Mouse (Mus musculus) CH12F3 (cell line): Measurements from ENCODE around the gene Olfr574.

ENCODE experiments used
- in situ Hi-C: fragments of 300-500 bp; cut with MboI; formaldehyde crosslinking; loops from 2 replicates; pipeline ENCODE4 v1.14.3; 2020; ENCODE audit warnings: low sequenced_read_pairs

Olfr574 gene

GRCm38 (mm10) chr7:102948167-102948566 is at the start of gene Olfr574:
Gene Olfr574 (plus strand): TSS chr7:102948467.
- in situ Hi-C loops, result no loop called here

GRCm38 (mm10) chr7:102915261-102915660 is 33.0 kb upstream of the Olfr574 start:
- in situ Hi-C loops, result loop anchor here (10.0 kb wide), 1 partner anchor 410 kb away; no protein-coding TSS in a partner anchor

GRCm38 (mm10) chr7:102916405-102916804 is 31.9 kb upstream of the Olfr574 start:
- in situ Hi-C loops, result loop anchor here (10.0 kb wide), 1 partner anchor 412 kb away; no protein-coding TSS in a partner anchor

- in situ Hi-C loops, result loop anchor here (10.0 kb wide), 1 partner anchor 412 kb away; no protein-coding TSS in a partner anchor
These were observed 31.0 kb upstream of the Olfr574 start, which contains the start of gene Olfr571 for GRCm38 (mm10) chr7:102917032-102917875. Gene Olfr571 (minus strand): TSS chr7:102917536.

- in situ Hi-C loops, result loop anchor here (10.0 kb wide), 1 partner anchor 415 kb away; no protein-coding TSS in a partner anchor
These were observed 28.6 kb upstream of the Olfr574 start for GRCm38 (mm10) chr7:102919632-102920031.

GRCm38 (mm10) chr7:102924109-102924508 is 24.2 kb upstream of the Olfr574 start, which contains the start of gene Olfr572:
Gene Olfr572 (plus strand): TSS chr7:102924409.
- in situ Hi-C loops, result no loop called here

- in situ Hi-C loops, result no loop called here
These were observed 21.2 kb upstream of the Olfr574 start for GRCm38 (mm10) chr7:102927105-102927504.

- in situ Hi-C loops, result no loop called here
These were observed 5.8 kb upstream of the Olfr574 start, which contains the start of gene Olfr573-ps1 for GRCm38 (mm10) chr7:102942475-102942874. Gene Olfr573-ps1 (minus strand): TSS chr7:102942575.

- in situ Hi-C loops, result no loop called here
These were observed 4.8 kb upstream of the Olfr574 start for GRCm38 (mm10) chr7:102943417-102943816.

- in situ Hi-C loops, result no loop called here
These were observed 2.5 kb downstream of the Olfr574 start for GRCm38 (mm10) chr7:102950732-102951131.

GRCm38 (mm10) chr7:102958137-102958536 is 9.9 kb downstream of the Olfr574 start:
- in situ Hi-C loops, result no loop called here

GRCm38 (mm10) chr7:102958593-102958992 is 10.3 kb downstream of the Olfr574 start, which contains the start of gene Olfr575:
Gene Olfr575 (minus strand): TSS chr7:102958775.
- in situ Hi-C loops, result no loop called here

- in situ Hi-C loops, result no loop called here
These were observed 14.1 kb downstream of the Olfr574 start, which contains the start of gene Olfr576 for GRCm38 (mm10) chr7:102962360-102962759. Gene Olfr576 (plus strand): TSS chr7:102962660.

GRCm38 (mm10) chr7:102974399-102974798 is 26.1 kb downstream of the Olfr574 start:
- in situ Hi-C loops, result no loop called here

GRCm38 (mm10) chr7:102975843-102976242 is 27.6 kb downstream of the Olfr574 start, which contains the start of gene Olfr577:
Gene Olfr577 (minus strand): TSS chr7:102975943.
- in situ Hi-C loops, result no loop called here

GRCm38 (mm10) chr7:102989224-102989623 is 41.0 kb downstream of the Olfr574 start, which contains the start of gene Olfr578:
Gene Olfr578 (minus strand): TSS chr7:102989324.
- in situ Hi-C loops, result no loop called here
